Mouse (Mus musculus) gastrocnemius, adult 2 months (tissue): Measurements from ENCODE around the gene Spns1. TPM values are rescaled to one million over a fixed set of nuclear protein-coding genes. Genes with fewer than 3 reads are reported as not detected.
"Not testable (repeated sequence)": the region's sequence is repeated elsewhere in the genome, so short reads cannot be mapped to it uniquely, and the experiment has no call there.

Experiments used
- DNase-seq: peaks from one replicate; pipeline ENCODE4 v3.0.0; 2022
- H3K27ac ChIP-seq: fragments of 200-600 bp; 2 replicates; pipeline ENCODE4 v1.8.1; 2022; ENCODE audit warnings: mild to moderate bottlenecking
- H3K4me3 ChIP-seq: fragments of 200-600 bp; 2 replicates; pipeline ENCODE4 v1.8.1; 2022; ENCODE audit warnings: mild to moderate bottlenecking, moderate library complexity
- CTCF ChIP-seq: fragments of 200-600 bp; IDR thresholded peaks from 2 replicates; pipeline ENCODE4 v1.8.1; 2022; ENCODE audit warnings: antibody characterized with exemption, mild to moderate bottlenecking, moderate library complexity
- intact Hi-C: fragments of 180-260 bp; cut with DNase I; formaldehyde crosslinking; loops from one replicate; pipeline ENCODE4 v1.15.1; 2025
- total RNA-seq, 2 experiments: library from RNA; stranded (reverse); gene quantifications; 2 replicates each; pipeline ENCODE4 v1.2.3; 2021

Spns1 gene
- total RNA-seq, 2 experiments from 2014 or later, result 26.9 to 28.2 TPM

GRCm38 (mm10) chr7:126397221-126397620, 20.0 kb upstream of the Spns1 start:
- DNase-seq, result no peak
- intact Hi-C loops, result loop anchor here (5.0 kb wide), 1 partner anchor 85 kb away; no protein-coding TSS in a partner anchor
- peak overlapping the region; percentile 21 for H3K4me3 ChIP-seq
- peak overlapping the region; percentile 64 for H3K27ac ChIP-seq
- TF ChIP-seq CTCF, result no peak

- TF ChIP-seq CTCF, result no peak
- DNase-seq, result peak; percentile 92
- H3K4me3 ChIP-seq, result peak within 1 kb of the TSS; percentile 76
- intact Hi-C loops, result loop anchor here (5.0 kb wide), 1 partner anchor 86 kb away; no protein-coding TSS in a partner anchor
- peak within 1 kb of the TSS; percentile 92 for H3K27ac ChIP-seq
These were observed 19.3 kb upstream of the Spns1 start, which contains the start of gene Nfatc2ip for GRCm38 (mm10) chr7:126396298-126397119. Nfatc2ip (minus strand) TSS chr7:126396737.

- intact Hi-C loops, H3K27ac ChIP-seq, H3K4me3 ChIP-seq, DNase-seq: not testable (repeated sequence)
These were observed 15.0 kb upstream of the Spns1 start for GRCm38 (mm10) chr7:126392086-126392884.

- no peak for TF ChIP-seq CTCF
- intact Hi-C loops, result no loop called here
- no peak overlapping the region for H3K4me3 ChIP-seq
- H3K27ac ChIP-seq, result no peak overlapping the region
- DNase-seq, result no peak
These were observed 10.9 kb upstream of the Spns1 start for GRCm38 (mm10) chr7:126388185-126388584.

GRCm38 (mm10) chr7:126383565-126383964, 6.3 kb upstream of the Spns1 start:
- no peak for DNase-seq
- intact Hi-C loops, result no loop called here
- H3K27ac ChIP-seq, result no peak overlapping the region
- no peak overlapping the region for H3K4me3 ChIP-seq
- no peak for TF ChIP-seq CTCF

- intact Hi-C loops, result loop anchor here (1.0 kb wide), 2 partner anchors 54 to 105 kb away; partner anchors contain the start of gene Sbk1
- no peak for TF ChIP-seq CTCF
- peak overlapping the region; percentile 88 for H3K27ac ChIP-seq
- DNase-seq, result peak; percentile 41
- H3K4me3 ChIP-seq, result peak overlapping the region; percentile 100
These were observed 360 bp downstream of the Spns1 start for GRCm38 (mm10) chr7:126376903-126377277.

GRCm38 (mm10) chr7:126375012-126375411, 2.2 kb downstream of the Spns1 start:
- H3K4me3 ChIP-seq, result no peak overlapping the region
- intact Hi-C loops, result no loop called here
- DNase-seq, result no peak
- no peak overlapping the region for H3K27ac ChIP-seq
- no peak for TF ChIP-seq CTCF

- DNase-seq, result no peak
- intact Hi-C loops, result no loop called here
- no peak overlapping the region for H3K4me3 ChIP-seq
- no peak overlapping the region for H3K27ac ChIP-seq
- TF ChIP-seq CTCF, result no peak
These were observed 2.7 kb downstream of the Spns1 start for GRCm38 (mm10) chr7:126374526-126374925.

- no peak overlapping the region for H3K4me3 ChIP-seq
- no peak for DNase-seq
- intact Hi-C loops, result no loop called here
- TF ChIP-seq CTCF, result no peak
- H3K27ac ChIP-seq, result no peak overlapping the region
These were observed 4.2 kb downstream of the Spns1 start for GRCm38 (mm10) chr7:126373007-126373406.

GRCm38 (mm10) chr7:126369393-126369792, 7.9 kb downstream of the Spns1 start, which contains the start of gene Lat:
Lat (minus strand) TSS chr7:126369570.
- DNase-seq, result no peak
- intact Hi-C loops, result no loop called here
- no peak within 1 kb of the TSS for H3K27ac ChIP-seq
- no peak for TF ChIP-seq CTCF
- no peak within 1 kb of the TSS for H3K4me3 ChIP-seq

GRCm38 (mm10) chr7:126368367-126368766, 8.9 kb downstream of the Spns1 start:
- no peak for TF ChIP-seq CTCF
- Histone ChIP-seq H3K27ac (no peak overlapping the region), H3K4me3 (no peak overlapping the region)
- intact Hi-C loops, result no loop called here
- DNase-seq, result no peak

GRCm38 (mm10) chr7:126367636-126368035, 9.6 kb downstream of the Spns1 start:
- intact Hi-C loops, result no loop called here

GRCm38 (mm10) chr7:126363038-126363437, 14.2 kb downstream of the Spns1 start:
- no peak overlapping the region for H3K27ac ChIP-seq
- intact Hi-C loops, result no loop called here
- no peak for TF ChIP-seq CTCF
- H3K4me3 ChIP-seq, result no peak overlapping the region
- no peak for DNase-seq

More at GRCm38 (mm10) chr7:126367636-126368035, 9.6 kb downstream of the Spns1 start:
- no peak for TF ChIP-seq CTCF
- no peak for DNase-seq
- Histone ChIP-seq H3K4me3 (no peak overlapping the region), H3K27ac (no peak overlapping the region)
